Mouse (Mus musculus): ENCODE data around the gene Gpc6.

GRCm38 (mm10) chr14:117659198-117659761, 734.2 kb downstream of the Gpc6 start:
- no peak for TF ChIP-seq POLR2A (IDR thresholded peaks at IDR 0.05; ENCODE audit: extremely low read depth, insufficient read depth, low read length)
- no peak for TF ChIP-seq CTCF (IDR thresholded peaks at IDR 0.05; ENCODE audit: extremely low read depth, insufficient read depth, low read length)

Data from cortical plate, adult 2 months (tissue).